ENCODE assay signal across 8 mouse cellular contexts in the genomic region with DNA sequence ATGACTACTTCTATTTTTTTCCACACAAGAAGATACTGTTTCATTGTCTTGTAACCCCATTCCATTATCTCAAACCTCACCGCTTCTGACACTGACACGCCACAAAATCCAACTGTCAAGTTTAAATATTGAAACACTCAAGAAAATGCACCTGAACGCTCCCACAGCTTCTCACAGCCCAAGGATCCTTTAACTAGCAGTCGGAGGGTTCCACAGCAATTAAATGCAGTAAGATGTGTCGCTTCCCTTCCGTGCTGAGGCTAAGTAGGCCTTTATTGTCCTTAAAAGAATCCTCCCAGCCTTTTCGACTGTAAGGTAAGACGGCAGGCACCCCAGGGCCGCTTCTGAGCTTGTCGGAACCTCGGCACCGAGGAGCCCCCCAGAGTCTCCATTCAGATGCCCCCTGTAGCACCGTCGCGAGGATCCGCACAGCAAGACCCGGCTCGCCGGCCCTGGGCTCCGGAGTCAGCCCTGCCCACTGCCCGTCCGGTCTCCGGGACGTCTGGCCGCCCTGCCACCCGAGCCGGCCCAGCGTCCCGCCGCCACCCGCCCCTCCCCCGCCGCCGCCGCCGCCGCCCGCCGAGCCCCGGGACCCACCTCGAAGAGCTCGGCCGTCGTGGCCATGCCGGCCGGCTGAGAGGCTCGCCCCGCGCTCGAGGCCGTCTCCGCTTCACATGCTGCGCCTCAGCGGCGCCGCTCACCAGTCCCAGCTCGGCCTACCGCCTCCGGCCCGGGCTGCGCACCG. TPM values are rescaled to one million over a fixed set of nuclear protein-coding genes. Genes with fewer than 3 reads are reported as not detected.
A peak's percentile ranks its signal among the peaks of the same experiment; 100 is the strongest.
DNase-seq lines count a peak whose midpoint lies in the region; ATAC-seq and TF ChIP-seq lines count a peak whose summit lies in the region.

A gene (plus strand): TSS at position 569 of the 745 bp plus-strand sequence.

- H3K9ac ChIP-seq in embryonic facial prominence, embryonic 15.5 days = peak within 1 kb of the TSS; percentile 91
- H3K9ac ChIP-seq in heart, embryonic 16.5 days (ENCODE audit: low read length) = peak within 1 kb of the TSS; percentile 88

- ATAC-seq in embryonic facial prominence, embryonic 15.5 days (ENCODE audit: insufficient number of reproducible peaks, low FRiP score, low TSS enrichment, low read depth) = peak; percentile 39
- ATAC-seq in heart, embryonic 16.5 days (replicated peaks; ENCODE audit: extremely low read depth, insufficient read depth, low FRiP score) = peak; percentile 62

- no peaks in the 10 kb centered on the region for H3K36me3 ChIP-seq in embryonic facial prominence, embryonic 15.5 days
- no peaks in the 10 kb centered on the region for H3K36me3 ChIP-seq in heart, embryonic 16.5 days (ENCODE audit: control insufficient read depth, insufficient read depth)
- peaks cover 10% of the 10 kb centered on the region for H3K36me3 ChIP-seq in midbrain, embryonic 10.5 days

- H3K4me1 ChIP-seq in embryonic facial prominence, embryonic 15.5 days = peaks cover 17% of the 10 kb centered on the region
- peaks cover 13% of the 10 kb centered on the region for H3K4me1 ChIP-seq in heart, embryonic 16.5 days (ENCODE audit: control insufficient read depth, insufficient read depth, low read length)
- H3K4me1 ChIP-seq in midbrain, embryonic 10.5 days = peaks cover 38% of the 10 kb centered on the region

- TF ChIP-seq CTCF in left cerebral cortex, adult 2 months (IDR thresholded peaks at IDR 0.05) = no peak

- DNase-seq in layer of hippocampus, adult 18-20 months (ENCODE audit: low spot score in 2 of 2) = no peak
- no peak for DNase-seq in layer of hippocampus, adult 9-10 months (ENCODE audit: low spot score)
- peak; percentile 40 for DNase-seq in MN1 (ENCODE audit: low spot score)
- DNase-seq in left cerebral cortex, adult 2 months (ENCODE audit: extremely low spot score in 1 of 2, low spot score in 2 of 2) = no peak
- DNase-seq in midbrain, embryonic 10.5 days (ENCODE audit: low spot score) = no peak
- DNase-seq in testis, postnatal 10 days (ENCODE audit: low spot score) = peak; percentile 66

- under 1% methylated on average over 41 of the region's 62 CpGs for WGBS in embryonic facial prominence, embryonic 15.5 days
- 0% methylated on average over 46 of the region's 62 CpGs for WGBS in heart, embryonic 16.5 days
- under 1% methylated on average over 62 of the region's 62 CpGs for WGBS in midbrain, embryonic 10.5 days

- H3K9me3 ChIP-seq in embryonic facial prominence, embryonic 15.5 days (replicated peaks) = no peaks in the 10 kb centered on the region
- no peaks in the 10 kb centered on the region for H3K9me3 ChIP-seq in heart, embryonic 16.5 days (replicated peaks; ENCODE audit: control insufficient read depth, low read length)
- no peaks in the 10 kb centered on the region for H3K9me3 ChIP-seq in midbrain, embryonic 10.5 days (replicated peaks)

- intact Hi-C loops in left cerebral cortex, adult 2 months (cut with DNase I) = loop anchor here (2.0 to 5.0 kb wide), 3 partner anchors 107 to 618 kb away; a partner anchor contains a TSS

- H3K27me3 ChIP-seq in embryonic facial prominence, embryonic 15.5 days = no peaks in the 10 kb centered on the region
- no peaks in the 10 kb centered on the region for H3K27me3 ChIP-seq in heart, embryonic 16.5 days (ENCODE audit: control insufficient read depth, insufficient read depth, low read length)
- no peaks in the 10 kb centered on the region for H3K27me3 ChIP-seq in midbrain, embryonic 10.5 days (ENCODE audit: low read depth, poor library complexity, severe bottlenecking)

- H3K4me2 ChIP-seq in embryonic facial prominence, embryonic 15.5 days (replicated peaks) = peak within 1 kb of the TSS; percentile 66
- H3K4me2 ChIP-seq in heart, embryonic 16.5 days (ENCODE audit: low read depth, low read length) = peak within 1 kb of the TSS; percentile 78

- peak within 1 kb of the TSS; percentile 98 for H3K27ac ChIP-seq in embryonic facial prominence, embryonic 15.5 days (replicated peaks)
- H3K27ac ChIP-seq in heart, embryonic 16.5 days (ENCODE audit: low read length) = peak within 1 kb of the TSS; percentile 95
- H3K27ac ChIP-seq in left cerebral cortex, adult 2 months = peak within 1 kb of the TSS; percentile 88
- peak within 1 kb of the TSS; percentile 99 for H3K27ac ChIP-seq in midbrain, embryonic 10.5 days (replicated peaks)

- H3K4me3 ChIP-seq in embryonic facial prominence, embryonic 15.5 days (replicated peaks) = peak within 1 kb of the TSS; percentile 89
- H3K4me3 ChIP-seq in heart, embryonic 16.5 days (ENCODE audit: low read length) = peak within 1 kb of the TSS; percentile 79
- peak within 1 kb of the TSS; percentile 83 for H3K4me3 ChIP-seq in left cerebral cortex, adult 2 months
- H3K4me3 ChIP-seq in midbrain, embryonic 10.5 days = peak within 1 kb of the TSS; percentile 98

RNA-seq across cellular contexts. Expression of the gene that starts here (rescaled TPM):
- total RNA-seq in layer of hippocampus, adult 18-20 months (2021) = 10 to 100 TPM; 19.4 to 19.9 TPM
- 20.1 and 23.3 TPM in 2 replicates for polyA plus RNA-seq in embryonic facial prominence, embryonic 15.5 days (2015; fragmentation: Nextera tagmentation; extraction: Ambion mirVana)
- 19.5 and 21.0 TPM in 2 replicates for polyA plus RNA-seq in heart, embryonic 16.5 days (2015; fragmentation: Nextera tagmentation; extraction: Ambion mirVana)
- total RNA-seq in left cerebral cortex, adult 2 months (2021) = 10 to 100 TPM; 19.7 to 23.1 TPM
- 34.2 and 34.7 TPM in 2 replicates for polyA plus RNA-seq in midbrain, embryonic 10.5 days (2016; fragmentation: Nextera tagmentation; extraction: Ambion mirVana)

Comparison
In these comparisons a context has a peak if more than half of its experiments do, and no peak if none do; other contexts are left out.
1. DNase-seq: peak in MN1 (single experiment) and testis, postnatal 10 days (single experiment); none in layer of hippocampus, adult 18-20 months (0 of 2), layer of hippocampus, adult 9-10 months (single experiment), left cerebral cortex, adult 2 months (0 of 2) and midbrain, embryonic 10.5 days (single experiment).
2. Peak in every context shown above with its lines, with median percentiles within 50 percentile points of each other: H3K27ac ChIP-seq and H3K4me3 ChIP-seq.